Mouse (Mus musculus) left cerebral cortex, adult 11 months (tissue): ENCODE results near the gene Olfr860.
"Not testable (repeated sequence)": the region's sequence is repeated elsewhere in the genome, so short reads cannot be mapped to it uniquely, and the experiment has no call there.

Experiments used
- DNase-seq: peaks from one replicate; pipeline ENCODE4 v3.0.0; 2022; ENCODE audit warnings: low spot score

Gene Olfr860

DNA sequence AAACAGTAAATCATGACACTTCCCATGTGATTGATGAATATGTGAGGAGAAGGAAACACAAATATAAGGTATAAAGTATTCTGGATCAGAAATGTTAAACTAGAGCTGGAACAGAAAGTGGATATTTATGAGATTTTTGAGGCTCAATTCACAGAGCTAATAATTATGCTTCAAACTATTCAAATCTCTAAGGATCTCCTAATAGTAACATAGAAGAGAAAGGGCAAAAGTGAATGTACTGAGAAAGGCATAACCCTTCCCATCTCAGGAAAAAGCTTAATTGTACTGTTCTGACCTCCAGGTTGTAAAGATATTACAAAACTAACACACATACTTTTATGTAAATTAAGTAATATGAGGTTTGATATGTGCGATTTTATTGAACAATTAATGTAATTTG is at the start of gene Olfr860:
Olfr860 (minus strand) TSS at position 101 of the 400 bp plus-strand sequence.
- no peak for DNase-seq

GRCm38 (mm10) chr9:19887904-19888303 is 38.4 kb upstream of the Olfr860 start, which contains the start of gene Olfr862:
Olfr862 (minus strand) TSS chr9:19888004.
- DNase-seq: no peak

DNA sequence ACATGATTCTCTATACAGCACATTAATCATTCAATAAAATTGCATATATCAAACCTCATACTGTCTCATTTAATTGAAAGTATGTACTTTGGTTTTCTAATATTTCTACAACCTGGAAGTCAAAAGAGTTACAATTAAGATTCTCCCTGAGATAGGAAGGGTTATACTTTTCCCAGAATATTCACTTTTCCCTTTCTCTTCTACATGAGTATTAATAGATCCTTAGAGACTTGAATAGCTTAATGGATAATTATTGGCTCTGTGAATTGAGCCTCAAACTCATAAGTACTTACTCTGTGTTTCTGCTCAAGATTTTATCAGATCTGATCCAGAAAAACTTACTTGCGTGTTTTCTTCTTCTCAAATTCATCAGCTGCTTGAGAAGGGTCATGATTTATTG is 44.9 kb downstream of the Olfr860 start, which contains the start of gene Olfr859:
Olfr859 (plus strand) TSS at position 301 of the 400 bp plus-strand sequence.
- not testable (repeated sequence) for DNase-seq

GRCm38 (mm10) chr9:19803000-19803399 is 46.5 kb downstream of the Olfr860 start:
- no peak for DNase-seq
